Mouse (Mus musculus) liver, embryonic 14.5 days (tissue): ENCODE measurements at regions not wholly inside any gene's neighbourhood (a gene's known extent, or its start where the extent isn't known, plus 50 kb on each side); places are given as distances from the start of the nearest gene placed in this dataset.

Experiments
- ATAC-seq: fragments of 200-750 bp; cut with Nextera tagmentation; 2 replicates; pipeline ENCODE4 v1.8.0; 2017; ENCODE audit warnings: moderate number of reproducible peaks, mild to moderate bottlenecking, moderate library complexity; ENCODE audit not compliant: insufficient read depth
- DNase-seq, 3 experiments: peaks; one replicate each; pipeline ENCODE4 v3.0.0-alpha.2; 2012 to 2013; ENCODE audit warnings: low read depth in 3 of 3, low spot score in 3 of 3
- H3K27ac ChIP-seq: fragments of 300-500 bp; sonication (generic); 2 replicates; pipeline ENCODE4 v1.5.1; 2014; ENCODE audit warnings: moderate library complexity, mild to moderate bottlenecking, control low read depth, inconsistent platforms
- H3K27me3 ChIP-seq: fragments of 300-500 bp; sonication (generic); 2 replicates; pipeline ENCODE4 v1.6.1; 2014; ENCODE audit warnings: mild to moderate bottlenecking, low read length, moderate library complexity; ENCODE audit not compliant: control insufficient read depth, insufficient read depth
- H3K36me3 ChIP-seq: fragments of 300-500 bp; sonication (generic); replicated peaks from 2 replicates; pipeline ENCODE4 v1.6.1; 2014; ENCODE audit warnings: low read depth; ENCODE audit not compliant: control insufficient read depth, insufficient read depth
- H3K4me1 ChIP-seq, 2 experiments: fragments of 200-500 bp in 1 of 2; fragments of 300-500 bp in 1 of 2; sonication (generic) in 1 of 2; replicated peaks; 2 replicates each; pipeline ENCODE4 v1.6.1; 2012 to 2014; ENCODE audit warnings: antibody characterized with exemption in 1 of 2, inconsistent platforms in 1 of 2, low read length in 1 of 2; ENCODE audit not compliant: control insufficient read depth in 2 of 2, insufficient read depth in 2 of 2
- H3K4me2 ChIP-seq: fragments of 300-500 bp; sonication (generic); 2 replicates; pipeline ENCODE4 v1.6.1; 2014; ENCODE audit warnings: low read depth, mild to moderate bottlenecking, control low read depth, moderate library complexity
- H3K4me3 ChIP-seq, 2 experiments: fragments of 200-500 bp in 1 of 2; fragments of 300-500 bp in 1 of 2; sonication (generic) in 1 of 2; 2 replicates each; pipeline ENCODE4 v1.5.1; 2012 to 2014; ENCODE audit warnings: low read depth in 2 of 2, low read length in 2 of 2, mild to moderate bottlenecking in 2 of 2, control low read depth in 1 of 2, inconsistent platforms in 1 of 2, moderate library complexity in 1 of 2; ENCODE audit not compliant: insufficient read depth in 1 of 2
- H3K9ac ChIP-seq: fragments of 300-500 bp; sonication (generic); replicated peaks from 2 replicates; pipeline ENCODE4 v1.6.1; 2014; ENCODE audit warnings: mild to moderate bottlenecking, control low read depth, moderate library complexity
- H3K9me3 ChIP-seq: fragments of 300-500 bp; sonication (generic); 2 replicates; pipeline ENCODE4 v1.6.1; 2016; ENCODE audit warnings: low read length, mixed read lengths; ENCODE audit not compliant: control insufficient read depth
- CTCF ChIP-seq: IDR thresholded peaks from 2 replicates; pipeline ENCODE4 v1.5.1; 2016; ENCODE audit warnings: antibody characterized with exemption, low read depth, control low read depth
- EP300 ChIP-seq: IDR thresholded peaks from 2 replicates; pipeline ENCODE4 v1.6.1; 2016; ENCODE audit warnings: antibody characterized with exemption, low read depth
- WGBS: fragments of 180-500 bp; shearing (Covaris S2); extraction: QIAGEN DNeasy Blood & Tissue Kit; methylation state at CpG from one replicate; pipeline ENCODE4 v1.1.7; 2014; ENCODE audit not compliant: insufficient replicate concordance; 5-methylcytosine and 5-hydroxymethylcytosine counted together

GRCm38 (mm10) chr13:44272746-44273524, 456.3 kb upstream of the Jarid2 start:
- H3K4me2 ChIP-seq: no peak overlapping the region
- no peak overlapping the region for H3K27ac ChIP-seq
- H3K27me3 ChIP-seq: no peaks in the 10 kb centered on the region
- TF ChIP-seq EP300 (no peak), CTCF (no peak)
- DNase-seq (no peak), ATAC-seq (no peak)
- H3K9ac ChIP-seq: no peak overlapping the region
- H3K36me3 ChIP-seq: no peaks in the 10 kb centered on the region
- H3K4me3 ChIP-seq: no peak overlapping the region
- WGBS: 63% methylated on average over 16 of the region's 16 CpGs
- H3K4me1 ChIP-seq: no peaks in the 10 kb centered on the region
- no peaks in the 10 kb centered on the region for H3K9me3 ChIP-seq

- no peak for ATAC-seq
- no peak overlapping the region for H3K27ac ChIP-seq
- H3K27me3 ChIP-seq: no peaks in the 10 kb centered on the region
- no peak for DNase-seq
- no peak for TF ChIP-seq EP300
- no peak for TF ChIP-seq CTCF
- no peak overlapping the region for H3K4me3 ChIP-seq
- H3K36me3 ChIP-seq: no peaks in the 10 kb centered on the region
- 65% methylated on average over 3 of the region's 3 CpGs for WGBS
- no peaks in the 10 kb centered on the region for H3K4me1 ChIP-seq
- no peak overlapping the region for H3K4me2 ChIP-seq
- no peaks in the 10 kb centered on the region for H3K9me3 ChIP-seq
- H3K9ac ChIP-seq: no peak overlapping the region
Measured at GRCm38 (mm10) chr13:44277952-44278351, 451.3 kb upstream of the Jarid2 start.

GRCm38 (mm10) chr13:44279036-44279435, 450.2 kb upstream of the Jarid2 start:
- TF ChIP-seq CTCF: no peak
- no peak for TF ChIP-seq EP300
- no peaks in the 10 kb centered on the region for H3K27me3 ChIP-seq

GRCm38 (mm10) chr13:44280296-44280695, 449.0 kb upstream of the Jarid2 start:
- TF ChIP-seq CTCF (no peak), EP300 (no peak)
- WGBS: 73% methylated on average over 8 of the region's 8 CpGs

More at GRCm38 (mm10) chr13:44279036-44279435, 450.2 kb upstream of the Jarid2 start:
- Histone ChIP-seq H3K27ac (no peak overlapping the region), H3K9ac (no peak overlapping the region), H3K4me2 (no peak overlapping the region), H3K36me3 (no peaks in the 10 kb centered on the region), H3K4me3 (no peak overlapping the region), H3K9me3 (no peaks in the 10 kb centered on the region), H3K4me1 (no peaks in the 10 kb centered on the region)
- WGBS: 30% methylated on average over 4 of the region's 4 CpGs
- DNase-seq: no peak
- no peak for ATAC-seq

GRCm38 (mm10) chr13:44281796-44282195, 447.5 kb upstream of the Jarid2 start:
- H3K27ac ChIP-seq: no peak overlapping the region
- TF ChIP-seq CTCF (no peak), EP300 (no peak)
- WGBS: 61% methylated on average over 6 of the region's 6 CpGs
- no peak overlapping the region for H3K9ac ChIP-seq
- ATAC-seq (no peak), DNase-seq (no peak)
- no peaks in the 10 kb centered on the region for H3K27me3 ChIP-seq
- no peaks in the 10 kb centered on the region for H3K9me3 ChIP-seq
- H3K36me3 ChIP-seq: no peaks in the 10 kb centered on the region
- H3K4me1 ChIP-seq: no peaks in the 10 kb centered on the region
- H3K4me3 ChIP-seq: no peak overlapping the region
- H3K4me2 ChIP-seq: no peak overlapping the region

More at GRCm38 (mm10) chr13:44280296-44280695, 449.0 kb upstream of the Jarid2 start:
- Histone ChIP-seq H3K4me1 (no peaks in the 10 kb centered on the region), H3K4me3 (no peak overlapping the region), H3K4me2 (no peak overlapping the region), H3K9ac (no peak overlapping the region), H3K36me3 (no peaks in the 10 kb centered on the region), H3K27me3 (no peaks in the 10 kb centered on the region), H3K9me3 (no peaks in the 10 kb centered on the region), H3K27ac (no peak overlapping the region)
- no peak for ATAC-seq
- DNase-seq: no peak
